Mouse (Mus musculus) stomach, postnatal 0 days (tissue): Measurements from ENCODE around the gene Bahcc1.

Source experiments
- CTCF ChIP-seq: IDR thresholded peaks from 2 replicates; pipeline ENCODE4 v1.5.1; 2016; ENCODE audit warnings: antibody characterized with exemption, low read depth, mild to moderate bottlenecking, moderate library complexity
- EP300 ChIP-seq: optimal IDR thresholded peaks from 2 replicates; pipeline ENCODE3; 2016; ENCODE audit warnings: antibody characterized with exemption

- TF ChIP-seq CTCF (no peak), EP300 (no peak)
Measured at GRCm38 (mm10) chr11:120186821-120187235, 45.9 kb upstream of the Bahcc1 start.
